Mouse (Mus musculus): ENCODE results near the gene Rpl6.

Gene Rpl6

GRCm38 (mm10) chr5:121204132-121205089 lies at the start of gene Rpl6:
TSS of gene Rpl6 (plus strand) at chr5:121204481.
- DNase-seq (ENCODE audit: low spot score in 2 of 2): peak; percentile 46 to 69

GRCm38 (mm10) chr5:121156121-121156520 lies 48.2 kb upstream of the Rpl6 start:
- DNase-seq (ENCODE audit: low spot score in 2 of 2): no peak

DNA sequence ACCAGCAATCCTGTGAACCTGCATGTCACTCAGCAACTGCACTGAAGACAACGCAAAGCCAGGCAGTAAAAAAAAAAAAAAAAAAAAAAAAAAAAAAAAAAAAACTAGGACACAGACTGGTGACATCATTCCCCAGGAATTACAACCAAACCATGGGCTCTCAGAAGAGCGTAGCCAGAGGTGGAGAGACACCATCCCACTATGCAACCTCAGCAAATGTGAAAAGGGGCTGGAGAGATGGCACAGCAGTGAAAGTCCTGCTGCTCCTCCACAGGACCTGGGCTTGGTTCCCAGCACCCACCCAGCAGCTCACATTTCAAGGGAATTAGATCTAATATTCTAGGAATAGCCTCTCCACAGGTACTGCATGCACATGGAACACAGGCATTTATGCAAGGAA lies 47.3 kb upstream of the Rpl6 start:
- no peak for DNase-seq (ENCODE audit: low spot score in 2 of 2)

DNA sequence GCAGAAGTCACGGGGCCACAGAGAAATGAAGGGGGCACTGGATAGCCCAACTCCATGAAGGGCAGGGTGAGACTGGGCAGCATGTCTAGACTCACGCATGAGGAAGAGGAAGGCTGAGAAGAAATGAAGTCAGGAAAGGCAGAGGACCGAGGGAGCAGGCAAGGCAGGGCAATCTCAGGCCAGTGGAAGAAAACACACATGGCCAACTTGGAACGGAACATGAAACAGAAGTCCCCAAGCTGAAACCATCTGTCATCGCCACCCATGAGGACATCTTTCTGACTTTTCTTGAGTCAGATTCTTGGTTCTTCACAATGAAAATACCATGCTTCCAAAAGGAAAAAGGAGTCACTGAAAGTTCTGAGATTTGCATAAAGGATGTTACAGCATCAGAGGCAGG lies 46.8 kb upstream of the Rpl6 start:
- DNase-seq (ENCODE audit: low spot score in 2 of 2): no peak

DNA sequence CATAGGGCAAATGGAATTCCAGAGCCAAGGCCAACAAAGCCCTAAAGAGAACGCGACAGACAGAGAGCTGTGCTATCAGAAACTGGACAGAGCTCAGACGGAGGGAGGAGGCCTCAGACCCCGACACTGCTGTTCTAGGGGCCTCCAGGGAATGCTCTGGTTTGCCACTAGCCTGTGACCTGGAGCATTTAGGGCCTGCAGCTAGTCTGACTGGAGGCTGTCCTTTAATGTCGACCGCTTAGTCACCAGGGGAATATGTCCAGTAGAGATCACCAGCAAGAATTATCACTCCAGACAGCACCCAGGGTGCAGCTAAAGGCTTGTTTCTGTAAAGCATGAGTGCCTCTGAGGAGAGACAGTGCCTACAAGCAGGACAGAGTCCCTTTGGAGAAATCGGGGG lies 45.3 kb upstream of the Rpl6 start:
- DNase-seq (ENCODE audit: low spot score in 2 of 2): no peak

DNA sequence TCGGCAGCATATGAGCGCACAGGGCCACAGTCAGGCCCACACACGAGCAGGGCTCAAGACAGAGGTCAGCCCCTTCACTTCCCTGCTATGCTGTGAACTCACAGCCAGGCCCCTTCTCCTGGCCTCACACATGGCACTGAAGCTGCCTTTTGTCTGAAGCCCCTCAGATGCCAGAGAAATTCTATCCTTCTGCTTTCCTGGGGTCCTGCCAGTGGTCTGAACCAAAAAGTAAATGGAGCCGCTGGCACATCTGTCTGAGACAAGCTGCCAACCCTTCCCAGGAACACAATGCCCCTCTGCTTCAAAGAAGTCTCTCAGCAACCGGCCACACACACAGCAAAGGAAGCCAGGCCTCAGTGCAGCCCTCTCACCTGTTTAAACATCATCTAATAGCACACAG lies 42.0 kb upstream of the Rpl6 start:
- no peak for DNase-seq (ENCODE audit: low spot score in 2 of 2)

GRCm38 (mm10) chr5:121162923-121163322 lies 41.4 kb upstream of the Rpl6 start:
- DNase-seq (ENCODE audit: low spot score in 2 of 2): no peak

DNA sequence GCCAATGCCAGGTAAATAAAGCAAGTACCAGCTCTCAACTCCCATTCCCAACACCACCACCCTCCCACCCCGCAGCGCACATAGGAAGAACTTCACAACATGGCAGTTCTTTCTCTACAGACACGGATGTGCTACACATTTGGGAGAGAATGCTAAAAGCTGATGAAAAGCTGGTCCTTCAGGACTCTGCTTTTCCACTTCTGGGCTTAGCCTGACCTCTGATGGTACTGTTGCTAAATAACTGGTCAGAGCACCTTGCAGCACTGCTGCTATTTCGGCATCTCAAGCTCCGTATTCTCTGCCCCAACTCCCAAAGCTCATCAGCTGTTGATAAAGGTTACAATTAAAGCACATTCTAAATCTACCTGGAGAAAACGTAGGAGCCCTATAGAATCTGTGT lies 37.4 kb upstream of the Rpl6 start:
- no peak for DNase-seq (ENCODE audit: low spot score in 2 of 2)

- no peak for DNase-seq (ENCODE audit: low spot score in 2 of 2)
These were observed 34.7 kb upstream of the Rpl6 start for GRCm38 (mm10) chr5:121169588-121169987.

- no peak for DNase-seq (ENCODE audit: low spot score in 2 of 2)
These were observed 31.4 kb upstream of the Rpl6 start for GRCm38 (mm10) chr5:121172835-121173234.

GRCm38 (mm10) chr5:121179077-121179857 lies 25.0 kb upstream of the Rpl6 start:
- no peak for DNase-seq (ENCODE audit: low spot score in 2 of 2)

DNA sequence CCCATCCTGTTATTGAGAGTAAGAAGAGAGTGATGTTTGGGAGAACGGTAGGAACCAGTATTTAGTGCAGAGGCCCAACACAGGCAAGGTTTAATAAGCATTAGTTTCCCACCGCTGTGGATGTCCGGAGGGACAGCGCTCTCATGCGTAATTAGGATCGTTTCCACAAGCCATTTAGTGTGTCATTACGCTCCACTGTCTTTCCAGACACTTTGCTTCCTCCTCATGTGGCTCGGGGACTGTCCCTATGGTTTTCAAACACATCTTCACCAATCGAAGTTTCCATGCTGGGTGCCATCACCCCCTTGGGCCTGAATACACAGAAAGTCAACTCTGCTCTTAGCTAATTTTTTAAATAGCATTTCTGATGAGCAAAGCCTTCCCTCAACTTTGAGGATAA lies 21.0 kb upstream of the Rpl6 start:
- no peak for DNase-seq (ENCODE audit: low spot score in 2 of 2)

- DNase-seq (ENCODE audit: low spot score in 2 of 2): no peak
These were observed 19.9 kb upstream of the Rpl6 start for GRCm38 (mm10) chr5:121184375-121184774.

DNA sequence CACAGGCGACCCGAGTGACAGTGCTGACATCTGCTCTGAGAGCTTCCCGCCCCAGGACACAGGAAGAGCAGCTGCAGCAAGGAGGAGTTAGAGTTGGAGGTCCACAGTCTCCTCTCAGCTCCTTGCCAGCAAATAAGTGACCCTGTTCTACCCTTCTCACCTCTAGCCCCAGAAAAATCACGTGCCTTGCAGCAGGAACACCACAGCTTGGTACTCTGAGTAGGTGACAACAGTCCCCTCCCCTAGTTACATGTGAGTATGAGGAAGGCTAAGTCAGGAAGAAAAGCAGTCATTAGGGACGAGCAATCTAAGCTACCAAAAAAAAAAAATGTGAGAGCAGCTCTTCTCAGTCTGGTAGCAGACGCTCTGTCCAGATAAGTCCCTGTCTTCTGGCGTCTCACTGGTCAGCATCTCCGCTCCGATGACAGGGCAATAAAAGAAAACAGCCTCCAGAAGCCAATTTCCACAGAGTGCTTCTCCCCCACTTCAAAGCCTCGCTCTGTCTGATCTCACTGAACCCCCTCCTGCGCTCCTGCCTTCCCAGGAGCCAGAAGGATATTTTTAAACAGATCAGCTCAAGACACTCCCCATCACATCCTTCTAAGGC lies 19.2 kb upstream of the Rpl6 start:
- no peak for DNase-seq (ENCODE audit: low spot score in 2 of 2)

- DNase-seq (ENCODE audit: low spot score in 2 of 2): no peak
These were observed 16.7 kb upstream of the Rpl6 start for GRCm38 (mm10) chr5:121187580-121188001.

DNA sequence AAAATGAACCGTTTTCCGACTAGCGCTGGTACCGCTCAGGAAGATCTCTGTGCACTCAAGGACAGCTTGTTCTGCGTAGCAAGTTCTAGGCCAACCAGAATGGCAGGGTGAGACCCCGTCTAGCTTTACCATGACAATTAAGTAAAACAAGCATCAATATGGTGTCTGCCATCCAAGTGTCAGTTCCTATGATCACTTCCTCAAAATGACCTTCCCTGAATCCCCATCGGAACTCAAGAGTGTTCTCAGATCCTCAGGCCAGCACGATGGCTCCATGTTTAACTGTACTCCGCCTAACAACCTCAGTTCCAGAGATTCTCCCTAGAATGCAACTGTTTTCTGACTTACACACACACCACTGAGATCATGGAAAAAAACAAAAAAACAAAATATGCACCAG lies 16.0 kb upstream of the Rpl6 start:
- DNase-seq (ENCODE audit: low spot score in 2 of 2): no peak

- DNase-seq (ENCODE audit: low spot score in 2 of 2): no peak
These were observed 15.1 kb upstream of the Rpl6 start for GRCm38 (mm10) chr5:121189182-121189581.

DNA sequence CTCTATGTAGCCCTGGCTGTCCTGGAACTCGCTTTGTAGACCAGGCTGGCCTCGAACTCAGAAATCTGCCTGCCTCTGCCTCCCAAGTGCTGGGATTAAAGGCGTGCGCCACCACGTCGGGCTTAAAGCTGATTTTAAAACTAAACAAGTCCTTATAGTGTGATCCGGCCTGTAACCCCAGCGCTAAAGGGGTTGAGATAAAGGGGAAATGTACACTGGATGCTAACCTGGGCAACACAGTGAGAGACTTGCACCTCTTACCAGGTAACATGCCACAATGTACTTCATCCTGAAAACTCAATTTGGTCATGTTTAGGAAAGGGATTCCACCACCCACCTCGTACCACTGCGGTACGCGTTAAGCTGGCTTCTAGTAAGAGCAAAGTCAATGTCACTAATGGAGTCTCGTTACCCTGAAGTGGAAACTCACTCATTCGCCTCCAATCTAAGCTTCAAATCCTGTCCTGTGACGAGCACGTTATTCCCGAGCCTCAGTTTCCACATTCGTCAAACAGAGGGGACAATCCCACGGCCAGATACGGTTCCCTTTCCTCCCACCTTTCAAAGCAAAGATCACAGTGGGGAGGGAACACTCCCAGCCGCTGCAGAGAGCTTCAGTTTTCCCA lies 14.0 kb upstream of the Rpl6 start:
- no peak for DNase-seq (ENCODE audit: low spot score in 2 of 2)

DNA sequence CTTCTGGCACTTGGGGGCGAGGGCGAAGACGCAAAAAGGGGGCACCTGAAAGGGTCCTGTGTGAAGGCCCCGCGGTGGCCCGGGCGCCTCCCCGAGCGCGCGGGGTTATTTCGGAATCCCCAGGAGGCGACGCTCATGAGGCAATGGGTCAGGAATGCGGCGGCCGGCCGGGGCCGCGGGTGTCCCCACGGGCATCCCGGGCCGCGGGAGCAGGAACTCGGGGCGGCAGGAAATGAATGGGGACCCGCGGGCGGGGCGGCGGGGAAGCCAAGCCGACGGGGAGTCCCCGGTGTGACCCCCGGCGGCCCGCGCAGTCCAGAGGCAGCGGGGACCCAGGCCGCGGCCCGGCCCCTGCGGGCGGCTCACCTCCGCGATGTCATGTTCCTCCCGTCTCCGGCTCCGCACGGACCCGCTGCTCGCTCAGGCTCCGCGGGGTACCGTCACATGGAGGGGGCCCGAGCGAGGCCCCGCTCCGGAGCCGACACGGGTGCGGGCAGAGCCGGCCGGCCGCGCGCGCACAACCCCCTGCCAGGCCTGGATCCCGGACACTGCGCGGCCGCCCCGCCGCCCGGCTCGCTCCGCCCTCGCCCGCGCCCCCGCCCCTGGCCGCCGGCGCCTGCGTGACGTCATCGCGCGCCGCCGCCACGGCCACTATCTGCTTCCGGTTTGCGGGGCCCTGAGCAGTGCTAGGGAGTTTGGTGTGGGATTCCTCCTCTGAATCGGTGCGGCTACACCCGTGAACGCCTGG lies 13.3 kb upstream of the Rpl6 start, which contains the start of gene Ptpn11:
TSS of gene Ptpn11 (minus strand) at position 562 of the 748 bp plus-strand sequence.
- DNase-seq (ENCODE audit: low spot score in 2 of 2): peak; percentile 69 to 85

- DNase-seq (ENCODE audit: low spot score in 2 of 2): no peak
These were observed 12.7 kb upstream of the Rpl6 start for GRCm38 (mm10) chr5:121191584-121191906.

DNA sequence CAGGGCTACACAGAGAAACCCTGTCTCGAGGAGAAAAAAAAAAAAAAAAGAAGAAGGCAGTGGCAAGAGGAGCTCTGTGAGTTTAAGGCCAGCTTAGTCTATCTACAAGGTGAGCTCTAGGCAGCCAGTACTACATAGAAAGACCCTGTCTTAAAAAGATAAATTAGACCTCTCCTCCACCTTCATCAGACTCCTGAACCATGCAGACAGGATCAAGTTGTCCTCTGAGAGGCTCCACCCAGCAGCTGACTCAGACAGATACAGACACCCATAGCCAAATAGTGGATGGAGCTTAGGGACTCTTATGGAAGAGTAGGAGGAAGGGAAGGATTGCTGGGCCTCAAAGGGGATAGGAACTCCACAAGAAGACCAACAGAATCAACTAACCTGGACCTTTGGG lies 10.1 kb upstream of the Rpl6 start:
- no peak for DNase-seq (ENCODE audit: low spot score in 2 of 2)

All from spleen, postnatal 14 days (tissue).